Mouse (Mus musculus) C2C12 (cell line): Measurements from ENCODE around the gene Zkscan6.

Source experiments
- CTCF ChIP-seq: IDR thresholded peaks from one replicate; pipeline ENCODE4 v1.5.1; 2011; ENCODE audit not compliant: control insufficient read depth, insufficient read depth, insufficient read length
- MYOG ChIP-seq: IDR thresholded peaks from one replicate; pipeline ENCODE4 v1.6.1; 2011; ENCODE audit not compliant: control insufficient read depth, insufficient read length; ENCODE audit errors: extremely low read depth

- no peak for TF ChIP-seq CTCF
- no peak for TF ChIP-seq MYOG
Observed at GRCm38 (mm10) chr11:65846446-65846845, 39.5 kb downstream of the Zkscan6 start.
